Mouse (Mus musculus): ENCODE results near the gene Golph3. TPM values are rescaled to one million over a fixed set of nuclear protein-coding genes. Genes with fewer than 3 reads are reported as not detected.
"Not testable (repeated sequence)": the region's sequence is repeated elsewhere in the genome, so short reads cannot be mapped to it uniquely, and the experiment has no call there.

Gene Golph3
- polyA plus RNA-seq, 1 experiment = 118 TPM

DNA sequence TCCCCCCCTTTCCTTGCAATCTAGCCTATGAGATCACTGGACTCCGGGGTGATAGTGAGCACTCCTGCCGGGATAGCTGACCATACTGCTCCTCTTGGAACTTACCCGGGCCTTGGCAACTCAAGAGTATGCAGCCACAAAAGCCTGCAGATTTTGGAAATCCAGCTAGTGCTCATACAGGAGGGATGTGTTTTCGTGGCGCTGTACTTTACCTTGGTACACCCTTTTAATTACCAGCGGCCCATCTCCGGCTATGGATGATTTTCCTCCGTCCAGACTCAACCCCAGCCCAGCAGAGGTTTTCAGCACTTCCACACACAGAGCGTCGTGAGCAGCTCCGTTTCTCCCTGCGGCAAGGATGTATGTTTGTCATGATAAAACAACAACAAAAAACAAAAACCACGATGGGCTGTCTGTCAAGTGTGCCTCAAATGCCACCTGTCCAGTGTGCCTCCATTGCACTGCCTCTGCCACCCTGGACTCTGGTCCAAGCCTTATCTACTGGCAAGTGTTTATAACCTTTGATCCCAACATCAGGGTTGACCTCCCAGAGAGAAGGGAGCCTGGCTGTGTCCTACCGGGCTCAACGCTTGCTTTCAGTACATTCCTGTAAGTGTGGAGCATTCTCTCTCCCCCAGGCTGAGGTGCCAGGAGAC, 44.3 kb downstream of the Golph3 start:
- Histone ChIP-seq H3K4me3 (ENCODE audit: insufficient read depth, low read length) (no peak overlapping the region), H3K4me1 (ENCODE audit: control insufficient read depth, insufficient read depth, low read length) (no peaks in the 10 kb centered on the region), H3K27ac (ENCODE audit: insufficient read depth, low read length) (no peak overlapping the region)
- TF ChIP-seq CTCF (IDR thresholded peaks at IDR 0.05; ENCODE audit: borderline replicate concordance, insufficient read depth, low read length) = no peak
- TF ChIP-seq POLR2A (IDR thresholded peaks at IDR 0.05; ENCODE audit: low read depth, low read length) = no peak

DNA sequence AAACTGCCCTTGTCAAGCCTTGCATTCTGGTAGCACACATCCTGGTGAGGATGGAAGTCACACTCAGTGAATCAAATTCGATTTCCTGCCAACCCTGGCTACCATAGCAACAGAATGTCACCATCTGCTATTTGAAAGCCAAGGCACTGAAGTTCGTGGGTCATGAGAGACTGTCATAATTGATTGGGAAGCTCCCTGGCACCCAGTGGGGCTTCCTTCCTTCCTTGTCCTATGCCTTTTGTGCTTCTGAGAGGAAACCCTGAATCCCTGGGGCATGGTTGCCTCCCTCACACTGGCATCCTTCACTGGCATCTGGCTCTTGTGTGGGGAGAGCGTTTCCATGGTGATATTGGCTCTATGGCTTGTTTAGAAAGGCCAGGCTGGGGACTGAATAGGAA, 44.8 kb downstream of the Golph3 start:
- no peak overlapping the region for H3K4me3 ChIP-seq (ENCODE audit: insufficient read depth, low read length)
- H3K4me1 ChIP-seq (ENCODE audit: control insufficient read depth, insufficient read depth, low read length) = no peaks in the 10 kb centered on the region
- TF ChIP-seq CTCF (IDR thresholded peaks at IDR 0.05; ENCODE audit: borderline replicate concordance, insufficient read depth, low read length) (no peak), POLR2A (IDR thresholded peaks at IDR 0.05; ENCODE audit: low read depth, low read length) (no peak)
- no peak overlapping the region for H3K27ac ChIP-seq (ENCODE audit: insufficient read depth, low read length)

DNA sequence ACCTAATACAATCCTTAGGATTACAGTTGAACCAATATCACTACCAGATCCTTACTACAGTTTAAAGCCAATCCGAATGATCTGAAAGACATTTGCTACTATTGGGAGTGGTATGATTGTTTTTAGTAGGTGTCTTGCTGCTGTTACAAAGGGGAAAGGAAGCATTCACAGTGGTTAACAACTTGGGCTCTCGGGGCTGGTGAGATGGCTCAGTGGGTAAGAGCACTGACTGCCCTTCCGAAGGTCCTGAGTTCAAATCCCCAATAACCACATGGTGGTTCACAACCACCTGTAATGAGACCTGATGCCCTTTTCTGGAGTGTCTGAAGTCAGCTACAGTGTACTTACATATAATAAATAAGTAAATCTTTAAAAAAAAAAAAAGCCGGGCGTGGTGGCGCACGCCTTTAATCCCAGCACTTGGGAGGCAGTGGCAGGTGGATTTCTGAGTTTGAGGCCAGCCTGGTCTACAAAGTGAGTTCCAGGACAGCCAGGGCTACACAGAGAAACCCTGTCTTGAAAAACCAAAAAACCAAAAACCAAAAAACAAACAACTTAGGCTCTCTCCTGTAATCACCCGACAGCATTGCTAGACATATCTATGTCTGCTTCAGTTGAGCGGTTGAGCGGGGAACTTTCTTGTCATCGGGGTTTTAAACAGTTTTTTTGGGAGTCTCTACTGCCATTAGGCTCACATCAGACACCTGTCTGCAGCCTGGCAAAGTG, 45.5 kb downstream of the Golph3 start:
- H3K27ac ChIP-seq (ENCODE audit: insufficient read depth, low read length); H3K4me1 ChIP-seq (ENCODE audit: control insufficient read depth, insufficient read depth, low read length); H3K4me3 ChIP-seq (ENCODE audit: insufficient read depth, low read length): not testable (repeated sequence)

DNA sequence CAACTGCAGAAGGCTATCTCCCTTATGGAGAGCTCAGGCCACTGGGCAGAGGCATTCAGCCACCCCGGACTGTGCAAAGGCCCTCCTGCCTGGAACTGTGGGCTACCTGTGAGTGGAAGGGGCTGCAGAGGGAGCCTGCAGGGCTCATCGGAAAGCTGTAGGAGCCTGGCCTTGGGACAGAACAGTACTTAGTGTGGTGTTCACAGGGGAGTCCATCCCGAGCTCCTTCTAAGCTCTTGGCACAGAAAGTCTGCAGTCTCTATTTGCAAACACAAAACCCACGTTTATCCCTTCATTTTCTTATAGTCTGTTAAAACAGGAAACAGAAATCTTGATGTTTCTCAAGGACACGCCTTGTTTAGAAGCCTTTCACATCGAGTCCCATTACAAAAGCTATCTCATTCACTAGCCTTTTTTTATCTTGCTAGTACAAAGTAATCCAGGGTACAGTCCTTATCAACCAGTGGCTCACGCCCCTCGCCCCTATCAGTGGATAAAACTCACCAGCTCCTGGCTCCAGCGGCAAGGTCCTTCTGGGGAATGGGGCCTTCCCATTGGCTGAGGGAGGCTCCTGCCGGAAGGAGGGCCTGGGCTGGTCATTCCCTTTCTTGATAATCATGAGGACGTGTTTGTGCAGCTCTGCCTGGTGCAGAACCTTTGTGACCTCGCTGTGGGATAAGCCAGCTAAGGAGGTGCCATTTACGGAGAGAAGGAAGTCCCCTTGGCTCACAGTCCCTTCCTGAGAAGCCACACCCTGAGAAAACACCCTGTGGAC, 46.2 kb downstream of the Golph3 start:
- H3K27ac ChIP-seq (ENCODE audit: insufficient read depth, low read length) = no peak overlapping the region
- no peak overlapping the region for H3K4me3 ChIP-seq (ENCODE audit: insufficient read depth, low read length)
- TF ChIP-seq POLR2A (IDR thresholded peaks at IDR 0.05; ENCODE audit: low read depth, low read length) (no peak), CTCF (IDR thresholded peaks at IDR 0.05; ENCODE audit: borderline replicate concordance, insufficient read depth, low read length) (no peak)
- no peaks in the 10 kb centered on the region for H3K4me1 ChIP-seq (ENCODE audit: control insufficient read depth, insufficient read depth, low read length)

DNA sequence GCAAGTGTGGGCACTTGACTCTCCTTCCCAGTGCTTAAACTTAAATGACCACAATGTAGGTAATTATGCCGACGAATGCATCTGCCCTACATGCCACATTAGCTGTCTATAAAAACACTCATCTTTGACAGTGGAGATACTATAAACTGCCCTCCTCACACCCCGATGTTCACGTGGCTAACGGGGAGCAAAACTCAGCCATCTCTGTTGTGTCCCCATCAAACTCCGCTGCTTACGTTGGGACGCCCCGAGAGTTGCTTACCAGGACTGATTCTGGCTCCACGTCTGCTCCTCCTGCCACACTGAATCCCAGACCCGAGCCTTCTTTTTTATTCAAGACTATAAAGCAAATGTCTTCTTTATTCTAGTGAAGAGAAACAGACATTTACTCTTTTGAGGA, 47.1 kb downstream of the Golph3 start:
- TF ChIP-seq POLR2A (IDR thresholded peaks at IDR 0.05; ENCODE audit: low read depth, low read length) (no peak), CTCF (IDR thresholded peaks at IDR 0.05; ENCODE audit: borderline replicate concordance, insufficient read depth, low read length) (no peak)
- Histone ChIP-seq H3K27ac (ENCODE audit: insufficient read depth, low read length) (no peak overlapping the region), H3K4me1 (ENCODE audit: control insufficient read depth, insufficient read depth, low read length) (no peaks in the 10 kb centered on the region), H3K4me3 (ENCODE audit: insufficient read depth, low read length) (no peak overlapping the region)

DNA sequence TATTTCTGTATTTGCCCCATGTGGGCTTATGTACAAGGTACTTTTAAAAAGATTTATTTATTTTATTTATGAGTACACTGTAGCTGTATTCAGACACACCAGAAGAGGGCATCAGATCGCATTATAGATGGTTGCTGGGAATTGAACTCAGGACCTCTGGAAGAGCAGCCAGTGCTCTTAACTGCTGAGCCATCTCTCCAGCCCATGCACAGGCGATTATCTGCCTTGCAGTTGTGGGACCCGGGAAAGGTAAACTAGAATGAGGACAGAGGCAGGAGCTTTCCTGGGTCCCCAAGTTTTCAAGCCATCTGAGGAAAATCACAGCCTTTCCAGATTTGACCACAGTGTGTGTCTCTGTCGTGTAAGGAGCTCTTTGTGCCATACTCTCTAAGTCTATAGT, 47.6 kb downstream of the Golph3 start:
- H3K4me1 ChIP-seq (ENCODE audit: control insufficient read depth, insufficient read depth, low read length) = no peaks in the 10 kb centered on the region
- no peak for TF ChIP-seq POLR2A (IDR thresholded peaks at IDR 0.05; ENCODE audit: low read depth, low read length)
- TF ChIP-seq CTCF (IDR thresholded peaks at IDR 0.05; ENCODE audit: borderline replicate concordance, insufficient read depth, low read length) = no peak

DNA sequence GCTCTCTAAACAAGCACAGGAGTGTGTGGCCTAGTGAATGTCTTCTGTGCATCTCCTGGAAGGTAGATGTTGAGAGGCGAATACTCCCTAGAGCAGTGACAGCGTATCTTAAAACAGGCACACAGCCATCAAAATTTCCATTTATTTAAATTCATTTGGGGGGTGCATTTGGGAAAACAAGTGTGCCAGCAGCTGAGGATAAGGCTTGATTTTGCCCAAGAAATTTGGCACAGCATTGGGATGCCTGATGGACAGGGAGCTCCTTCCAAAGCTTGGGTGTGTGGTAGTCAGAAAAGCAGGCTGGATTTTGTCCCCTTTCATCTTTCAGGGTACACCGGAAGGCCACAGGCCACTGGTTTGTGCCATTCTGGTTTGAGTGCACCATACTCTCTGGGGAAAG, 48.8 kb downstream of the Golph3 start:
- Histone ChIP-seq H3K4me3 (ENCODE audit: insufficient read depth, low read length) (no peak overlapping the region), H3K4me1 (ENCODE audit: control insufficient read depth, insufficient read depth, low read length) (no peaks in the 10 kb centered on the region), H3K27ac (ENCODE audit: insufficient read depth, low read length) (no peak overlapping the region)
- no peak for TF ChIP-seq POLR2A (IDR thresholded peaks at IDR 0.05; ENCODE audit: low read depth, low read length)
- TF ChIP-seq CTCF (IDR thresholded peaks at IDR 0.05; ENCODE audit: borderline replicate concordance, insufficient read depth, low read length) = no peak

More for the DNA sequence above, 47.6 kb downstream of the Golph3 start:
- Histone ChIP-seq H3K4me3 (ENCODE audit: insufficient read depth, low read length) (no peak overlapping the region), H3K27ac (ENCODE audit: insufficient read depth, low read length) (no peak overlapping the region)

DNA sequence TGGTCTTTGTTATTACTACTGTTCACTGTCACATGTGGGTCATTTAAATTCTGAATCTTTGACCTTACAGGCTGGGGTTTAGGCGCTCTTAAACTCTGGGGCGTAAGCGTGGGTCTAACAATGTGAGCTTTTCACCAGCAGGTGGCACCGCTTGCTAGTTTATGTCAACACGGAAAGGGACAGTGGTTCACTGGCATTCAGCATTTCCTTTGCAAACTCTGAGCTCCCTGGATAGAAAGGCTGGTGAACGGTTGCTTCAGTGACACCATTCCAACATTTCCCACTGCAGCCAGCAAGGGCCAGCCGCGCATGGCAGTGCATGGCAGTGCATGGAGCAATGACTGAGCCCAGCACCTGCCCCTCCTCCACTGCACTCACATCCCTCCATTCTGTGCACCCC, 49.9 kb downstream of the Golph3 start:
- H3K27ac ChIP-seq (ENCODE audit: insufficient read depth, low read length) = no peak overlapping the region

DNA sequence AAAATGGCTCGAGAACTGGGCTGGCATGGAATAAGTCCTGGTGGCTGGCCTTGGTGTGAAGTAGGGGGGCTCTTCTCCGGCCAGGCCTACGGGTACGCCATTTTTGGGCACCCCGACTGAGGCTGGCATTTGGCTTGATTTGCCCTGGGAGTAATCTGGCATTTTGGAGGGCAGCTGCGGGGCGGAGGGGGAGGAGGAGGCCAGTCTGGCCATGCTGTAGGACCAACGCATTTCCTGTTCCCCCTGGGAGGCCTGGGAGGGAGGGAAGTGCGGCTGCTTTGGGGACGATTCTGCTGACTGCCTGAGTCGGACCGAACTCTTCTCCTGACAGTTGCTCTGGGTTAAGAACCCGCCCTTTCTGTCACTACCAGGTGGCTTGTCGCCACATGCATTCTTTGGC, 52.2 kb downstream of the Golph3 start:
- Histone ChIP-seq H3K27ac (ENCODE audit: insufficient read depth, low read length) (no peak overlapping the region), H3K4me3 (ENCODE audit: insufficient read depth, low read length) (no peak overlapping the region), H3K4me1 (ENCODE audit: control insufficient read depth, insufficient read depth, low read length) (no peaks in the 10 kb centered on the region)
- no peak for TF ChIP-seq CTCF (IDR thresholded peaks at IDR 0.05; ENCODE audit: borderline replicate concordance, insufficient read depth, low read length)
- no peak for TF ChIP-seq POLR2A (IDR thresholded peaks at IDR 0.05; ENCODE audit: low read depth, low read length)

More for the DNA sequence above, 49.9 kb downstream of the Golph3 start:
- H3K4me3 ChIP-seq (ENCODE audit: insufficient read depth, low read length) = no peak overlapping the region
- TF ChIP-seq POLR2A (IDR thresholded peaks at IDR 0.05; ENCODE audit: low read depth, low read length) = no peak
- peak; percentile 82 for TF ChIP-seq CTCF (IDR thresholded peaks at IDR 0.05; ENCODE audit: borderline replicate concordance, insufficient read depth, low read length)
- no peaks in the 10 kb centered on the region for H3K4me1 ChIP-seq (ENCODE audit: control insufficient read depth, insufficient read depth, low read length)

DNA sequence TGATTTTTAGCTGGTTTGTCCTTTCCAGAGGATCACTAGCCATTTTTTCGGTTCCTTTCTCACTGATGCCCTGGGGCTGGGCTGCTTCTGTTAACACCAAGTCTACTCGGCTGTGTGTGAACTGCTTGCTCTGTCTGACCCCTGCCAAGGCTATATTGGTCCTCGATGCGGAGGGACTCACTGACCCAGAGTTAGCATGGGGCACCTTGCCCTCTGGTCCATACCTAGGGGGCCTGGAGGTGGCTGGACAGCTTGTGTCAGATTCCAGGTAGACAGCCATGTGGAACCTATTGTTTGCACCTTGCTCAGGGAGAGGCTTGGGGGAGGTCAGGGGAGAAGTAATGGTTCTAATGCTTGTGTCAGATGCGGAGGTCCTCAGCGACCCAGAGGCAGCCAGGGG, 52.7 kb downstream of the Golph3 start:
- H3K4me3 ChIP-seq (ENCODE audit: insufficient read depth, low read length) = no peak overlapping the region
- TF ChIP-seq POLR2A (IDR thresholded peaks at IDR 0.05; ENCODE audit: low read depth, low read length) = no peak
- no peak for TF ChIP-seq CTCF (IDR thresholded peaks at IDR 0.05; ENCODE audit: borderline replicate concordance, insufficient read depth, low read length)
- no peak overlapping the region for H3K27ac ChIP-seq (ENCODE audit: insufficient read depth, low read length)

More for the DNA sequence above, 52.7 kb downstream of the Golph3 start:
- no peaks in the 10 kb centered on the region for H3K4me1 ChIP-seq (ENCODE audit: control insufficient read depth, insufficient read depth, low read length)
